In the genomic region with DNA sequence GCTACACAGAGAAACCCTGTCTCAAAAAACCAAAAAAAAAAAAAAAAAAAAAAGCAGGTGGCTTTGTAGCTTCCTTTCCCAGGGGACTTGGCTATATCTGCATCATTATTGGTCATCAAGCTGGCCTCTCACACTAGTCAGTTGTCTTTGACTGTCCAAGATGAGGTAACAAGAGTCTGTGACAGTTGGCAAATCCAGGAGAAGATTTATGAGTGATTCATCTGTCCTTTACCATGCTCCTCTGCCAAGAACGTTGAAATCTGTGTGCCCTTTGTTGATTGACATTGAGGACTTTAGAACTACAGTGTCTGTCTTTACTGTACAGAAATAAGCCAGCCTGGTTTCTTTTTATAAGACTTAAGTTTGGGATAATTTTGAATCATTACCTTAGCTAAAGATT, we compare ENCODE assay signal across 32 mouse cellular contexts. TPM values are rescaled to one million over a fixed set of nuclear protein-coding genes. Genes with fewer than 3 reads are reported as not detected.
DNase-seq lines count a peak whose midpoint lies in the region; ATAC-seq and TF ChIP-seq lines count a peak whose summit lies in the region.
"Had no signal": no experiment of that assay in that cellular context is flagged by ENCODE, and none has a peak within 500 bp of the region (broad histone marks: within the 10 kb centered on the region; RNA-seq: fewer than 3 reads in every experiment).

No protein-coding gene starts in this region.

- H3ac ChIP-seq in C2C12 (ENCODE audit: control insufficient read depth, insufficient read length, low read depth): no peak overlapping the region

- no peak for ATAC-seq in activated CD4-positive, CD25-positive, alpha-beta regulatory T cell, adult 4 months
- ATAC-seq: CD4-positive, CD25-positive, alpha-beta regulatory T cell, adult 4 months; forebrain, embryonic 16.5 days; inflammation-experienced regulatory T-cells, adult 6 months; liver, embryonic 12.5 days; lung, postnatal 0 days; midbrain, embryonic 13.5 days had no signal

- no peak overlapping the region for H3K27ac ChIP-seq in hindbrain, embryonic 10.5 days
- H3K27ac ChIP-seq: forebrain, embryonic 10.5 days; heart, embryonic 13.5 days; hindbrain, embryonic 15.5 days; left cerebral cortex, adult 2 months; limb, embryonic 13.5 days; liver, embryonic 12.5 days; midbrain, embryonic 13.5 days; stomach, embryonic 15.5 days had no signal

- no peaks in the 10 kb centered on the region for H3K4me1 ChIP-seq in hindbrain, embryonic 10.5 days (replicated peaks)
- H3K4me1 ChIP-seq: forebrain, embryonic 10.5 days; hindbrain, embryonic 15.5 days; limb, embryonic 13.5 days; liver, embryonic 12.5 days; midbrain, embryonic 13.5 days; stomach, embryonic 15.5 days had no signal

- WGBS in hindbrain, embryonic 10.5 days: 79% methylated on average over 1 of the region's 1 CpGs

- no peaks in the 10 kb centered on the region for H3K36me3 ChIP-seq in C2C12 (ENCODE audit: control insufficient read depth, insufficient read depth)
- H3K36me3 ChIP-seq in hindbrain, embryonic 10.5 days: no peaks in the 10 kb centered on the region
- H3K36me3 ChIP-seq: forebrain, embryonic 10.5 days; liver, embryonic 12.5 days; midbrain, embryonic 13.5 days; stomach, embryonic 15.5 days had no signal

- H3K4me3 ChIP-seq in C2C12 (ENCODE audit: insufficient read depth, poor library complexity, severe bottlenecking): no peak overlapping the region
- H3K4me3 ChIP-seq in hindbrain, embryonic 10.5 days: no peak overlapping the region
- H3K4me3 ChIP-seq: forebrain, embryonic 10.5 days; heart, embryonic 13.5 days; hindbrain, embryonic 15.5 days; left cerebral cortex, adult 2 months; limb, embryonic 13.5 days; liver, embryonic 12.5 days; midbrain, embryonic 13.5 days; stomach, embryonic 15.5 days had no signal

- no peak for TF ChIP-seq CTCF in C2C12 (IDR thresholded peaks at IDR 0.05; ENCODE audit: control insufficient read depth, insufficient read depth, insufficient read length)

- H3K79me2 ChIP-seq in C2C12 (ENCODE audit: control insufficient read depth, insufficient read depth): no peaks in the 10 kb centered on the region

- no peaks in the 10 kb centered on the region for H3K79me3 ChIP-seq in C2C12 (ENCODE audit: low read depth)

- peak; percentile 23 for DNase-seq in adrenal gland, postnatal 14 days
- DNase-seq in adrenal gland, postnatal 36 days: no peak
- DNase-seq in brain, adult 2 months (ENCODE audit: low read depth, low spot score): peak; percentile 18
- DNase-seq in skeletal muscle tissue, adult 2 months (ENCODE audit: low read depth, low spot score): peak; percentile 53
- no peak for DNase-seq in hindbrain, embryonic 10.5 days (ENCODE audit: low spot score)
- DNase-seq: cerebellum, adult 11 months; cerebellum, adult 9-10 months; cerebellum, postnatal 36 days; gastrocnemius, postnatal 25 days; heart, postnatal 10 days; kidney, adult 11 months; kidney, postnatal 14 days; lung, adult 18-20 months; lung, postnatal 4 days; right cerebral cortex, postnatal 14 days; thymus, postnatal 14 days had no signal

- no peaks in the 10 kb centered on the region for H3K27me3 ChIP-seq in C2C12 (ENCODE audit: control insufficient read depth, insufficient read depth, insufficient read length)
- no peaks in the 10 kb centered on the region for H3K27me3 ChIP-seq in hindbrain, embryonic 10.5 days (ENCODE audit: insufficient read depth, poor library complexity, severe bottlenecking)
- H3K27me3 ChIP-seq: heart, embryonic 13.5 days; hindbrain, embryonic 15.5 days; limb, embryonic 13.5 days; liver, embryonic 12.5 days; midbrain, embryonic 13.5 days; stomach, embryonic 15.5 days had no signal

- no peaks in the 10 kb centered on the region for H3K9me3 ChIP-seq in hindbrain, embryonic 10.5 days
- H3K9me3 ChIP-seq: forebrain, embryonic 10.5 days; heart, embryonic 13.5 days; hindbrain, embryonic 15.5 days; limb, embryonic 13.5 days; liver, embryonic 12.5 days; midbrain, embryonic 13.5 days; stomach, embryonic 15.5 days had no signal

TF ChIP-seq in C2C12, 6 proteins besides CTCF, POLR2A, EP300 and RAD21:
- TF ChIP-seq FOSL1 (IDR thresholded peaks at IDR 0.05; ENCODE audit: insufficient read depth, low read length, poor library complexity, severe bottlenecking) (no peak), USF1 (IDR thresholded peaks at IDR 0.05; ENCODE audit: low read depth) (no peak), MYOD1 (IDR thresholded peaks at IDR 0.05; ENCODE audit: control insufficient read depth, insufficient read length, low read depth) (peak; percentile 25)

RNA-seq across cellular contexts. Expression of a gene that starts 35.4 kb away (rescaled TPM):
- 33.9 and 39.1 TPM in 2 replicates for total RNA-seq in adrenal gland, postnatal 14 days (2021)
- total RNA-seq in adrenal gland, postnatal 36 days (2021): 10 to 100 TPM; 24.9 to 32.8 TPM
- polyA plus RNA-seq in C2C12 (2012; fragmentation: generic; extraction: Trizol): 4.5 TPM
- 17.2 and 18.8 TPM in 2 replicates for polyA plus RNA-seq in hindbrain, embryonic 10.5 days (2016; fragmentation: Nextera tagmentation; extraction: Ambion mirVana)
- 1 to 10 TPM; 4.5 to 5.0 TPM for polyA plus RNA-seq in activated CD4-positive, CD25-positive, alpha-beta regulatory T cell, adult 4 months (2017; shearing (Covaris generic))

RNA-seq across cellular contexts. Expression of a gene that starts 53.8 kb away (rescaled TPM):
- total RNA-seq in adrenal gland, postnatal 14 days (2021): 7.9 and 8.3 TPM in 2 replicates
- 10 to 100 TPM; 29.3 to 38.8 TPM for total RNA-seq in adrenal gland, postnatal 36 days (2021)
- not detected for polyA plus RNA-seq in C2C12 (2012; fragmentation: generic; extraction: Trizol)
- not detected in 2 replicates for polyA plus RNA-seq in hindbrain, embryonic 10.5 days (2016; fragmentation: Nextera tagmentation; extraction: Ambion mirVana)
- polyA plus RNA-seq in activated CD4-positive, CD25-positive, alpha-beta regulatory T cell, adult 4 months (2017; shearing (Covaris generic)): 10 to 100 TPM; 23.8 to 26.4 TPM
- polyA plus RNA-seq: embryonic facial prominence, embryonic 11.5 days; forebrain, embryonic 10.5 days; liver, embryonic 12.5 days; neural tube, embryonic 14.5 days had no signal

Comparison
In these comparisons a context has a peak if more than half of its experiments do, and no peak if none do; other contexts are left out.
1. DNase-seq: peak in adrenal gland, postnatal 14 days (single experiment), brain, adult 2 months (single experiment) and skeletal muscle tissue, adult 2 months (single experiment); none in adrenal gland, postnatal 36 days (0 of 2) and hindbrain, embryonic 10.5 days (single experiment).
2. RNA of a gene that starts 53.8 kb away (polyA plus RNA-seq): 23.8 to 26.4 TPM in activated CD4-positive, CD25-positive, alpha-beta regulatory T cell, adult 4 months; not detected in C2C12 (single experiment) and not detected in hindbrain, embryonic 10.5 days; every median in the first group is over 10 times any median in the second.